Mouse (Mus musculus) mouse embryonic stem cell (cell line): ENCODE measurements around the gene Sema5a.

Experiments used
- in situ Hi-C, 2 experiments: fragments of 300-500 bp; cut with MboI; formaldehyde crosslinking; loops; 1 replicate in 1 of 2; 3 replicates in 1 of 2; pipeline ENCODE4 v1.14.3; 2019 to 2020; ENCODE audit warnings: low sequenced_read_pairs in 2 of 2, low pct_unique_long_range_greater_than_20kb in 1 of 2, mixed read lengths in 1 of 2; ENCODE audit not compliant: unreplicated experiment in 1 of 2

Gene Sema5a

DNA sequence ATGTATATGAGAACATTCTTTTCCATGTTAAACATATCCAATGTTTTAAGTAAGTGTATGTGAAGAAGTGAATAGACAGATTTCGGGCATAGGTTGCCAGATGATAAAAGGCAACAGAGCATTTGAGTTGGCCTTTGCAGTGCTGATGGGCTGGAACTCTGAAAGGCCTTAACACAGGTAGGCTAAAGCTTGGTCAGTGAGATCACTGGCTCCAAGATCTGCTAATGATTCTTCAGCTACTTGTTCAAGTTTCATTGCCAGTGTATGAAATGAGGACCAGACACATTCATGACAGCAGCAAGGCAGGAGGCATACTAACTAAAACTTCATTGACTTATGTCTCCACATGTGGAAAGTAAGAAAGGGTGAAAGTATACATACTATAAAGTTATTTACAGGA lies 154.1 kb downstream of the Sema5a start:
- in situ Hi-C loops = no loop called here

DNA sequence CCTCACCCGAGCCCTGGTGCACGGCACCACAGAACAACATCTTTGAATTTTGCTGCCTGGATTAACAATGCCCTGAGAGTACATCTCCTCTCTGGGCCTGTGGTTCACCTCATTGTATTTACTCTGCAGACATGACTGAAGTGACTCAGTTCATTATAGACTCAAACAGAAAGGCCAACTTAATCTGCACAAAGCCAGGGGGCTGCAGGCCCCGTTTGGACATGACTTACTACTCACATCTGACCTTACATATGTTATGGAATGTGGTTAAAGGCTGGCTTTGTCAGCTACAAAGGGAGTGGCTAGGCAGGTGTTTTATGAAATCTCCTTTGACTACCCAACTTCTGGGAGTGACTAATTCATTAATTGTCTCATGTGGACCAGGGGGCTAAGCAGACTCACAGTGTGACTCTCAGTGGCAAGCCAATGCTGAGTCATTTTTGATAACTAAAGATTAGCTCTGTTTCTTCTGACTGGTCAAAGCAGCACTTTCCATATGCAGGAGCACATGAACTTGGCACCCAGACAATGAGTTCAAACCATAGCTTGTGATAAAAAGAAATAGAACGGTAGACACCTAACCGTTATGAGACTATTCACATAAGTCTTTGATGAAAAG lies 157.4 kb downstream of the Sema5a start:
- in situ Hi-C loops = no loop called here

DNA sequence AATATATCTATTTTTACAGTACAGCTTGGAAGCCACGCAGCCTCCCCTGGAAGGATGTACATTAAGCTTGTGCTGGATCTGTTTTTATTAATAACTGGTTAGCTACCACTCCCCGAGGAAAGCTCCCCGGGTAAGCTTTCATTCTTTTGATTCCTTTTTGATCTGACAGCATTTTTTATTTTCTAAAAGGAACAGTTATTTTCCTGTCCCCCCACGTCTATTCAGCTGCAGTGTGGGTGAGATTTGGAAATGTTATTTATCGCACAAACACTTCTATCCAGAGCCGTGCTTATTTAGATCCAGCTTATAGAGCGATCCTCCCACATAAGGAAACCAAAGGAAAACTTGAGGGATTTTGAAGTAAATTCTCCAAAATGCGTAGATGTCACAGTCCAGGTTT lies 158.7 kb downstream of the Sema5a start:
- in situ Hi-C loops = no loop called here

DNA sequence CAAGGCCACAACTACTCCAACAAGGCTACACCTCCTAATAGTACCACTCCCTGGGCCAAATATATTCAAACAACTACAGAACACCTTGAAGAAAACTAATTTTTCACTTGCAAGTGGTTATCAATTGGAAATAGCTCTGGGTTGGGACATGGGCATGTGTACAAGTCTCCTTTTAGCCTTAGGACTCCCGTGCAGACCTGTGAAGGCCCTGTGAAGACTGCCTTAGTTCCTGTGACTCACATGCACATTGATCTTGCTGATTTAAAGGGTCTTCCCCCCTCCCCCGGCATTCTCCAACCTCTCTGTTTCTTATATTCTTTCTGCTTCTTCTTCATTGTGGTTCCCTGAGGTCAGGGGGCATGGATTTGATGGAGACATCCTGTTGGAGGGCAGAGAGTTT lies 161.8 kb downstream of the Sema5a start:
- in situ Hi-C loops = no loop called here

- in situ Hi-C loops = no loop called here
Measured at GRCm38 (mm10) chr15:32407766-32408165, 163.2 kb downstream of the Sema5a start.

GRCm38 (mm10) chr15:32416291-32416690 lies 171.7 kb downstream of the Sema5a start:
- in situ Hi-C loops = no loop called here

DNA sequence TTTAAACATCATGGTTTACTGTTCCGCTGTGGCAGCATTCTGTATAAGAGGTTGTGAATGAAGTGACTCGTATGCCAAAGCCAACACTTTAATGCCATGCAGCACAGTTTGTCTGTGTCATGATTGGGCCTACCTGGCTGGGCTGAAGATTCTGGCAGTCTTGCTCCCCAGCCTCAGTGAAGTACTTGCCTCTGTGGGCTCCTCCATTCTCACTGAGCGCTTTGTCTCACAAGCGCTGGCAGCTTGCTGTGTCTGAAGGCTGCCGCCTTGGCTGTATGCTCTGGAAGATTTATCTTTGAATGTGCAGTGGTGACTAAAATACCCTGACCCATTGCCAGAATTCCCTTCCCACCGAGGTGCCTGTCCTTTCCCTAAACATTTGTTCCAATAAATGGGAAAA lies 178.0 kb downstream of the Sema5a start:
- in situ Hi-C loops = no loop called here

DNA sequence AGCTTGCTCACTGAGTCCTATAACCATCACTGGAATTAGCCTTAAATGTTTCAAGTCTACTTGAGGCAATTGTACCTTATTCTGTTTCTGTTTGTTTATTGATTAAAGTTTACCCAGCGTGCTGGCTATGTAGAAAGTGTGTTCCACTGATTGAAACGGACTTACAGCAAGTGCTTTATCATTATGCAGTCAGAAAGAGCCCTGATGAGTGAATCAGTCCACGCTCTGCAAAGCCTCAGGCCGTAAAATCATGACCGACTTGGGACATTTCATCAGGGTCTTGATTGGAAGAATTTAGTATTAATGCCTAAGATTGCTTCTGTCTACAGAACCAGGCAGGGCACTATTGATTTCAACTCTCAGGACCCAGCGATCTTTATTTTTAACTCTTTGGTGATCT lies 178.5 kb downstream of the Sema5a start:
- in situ Hi-C loops = no loop called here

- in situ Hi-C loops = no loop called here
Measured at GRCm38 (mm10) chr15:32427188-32427924, 182.7 kb downstream of the Sema5a start.

DNA sequence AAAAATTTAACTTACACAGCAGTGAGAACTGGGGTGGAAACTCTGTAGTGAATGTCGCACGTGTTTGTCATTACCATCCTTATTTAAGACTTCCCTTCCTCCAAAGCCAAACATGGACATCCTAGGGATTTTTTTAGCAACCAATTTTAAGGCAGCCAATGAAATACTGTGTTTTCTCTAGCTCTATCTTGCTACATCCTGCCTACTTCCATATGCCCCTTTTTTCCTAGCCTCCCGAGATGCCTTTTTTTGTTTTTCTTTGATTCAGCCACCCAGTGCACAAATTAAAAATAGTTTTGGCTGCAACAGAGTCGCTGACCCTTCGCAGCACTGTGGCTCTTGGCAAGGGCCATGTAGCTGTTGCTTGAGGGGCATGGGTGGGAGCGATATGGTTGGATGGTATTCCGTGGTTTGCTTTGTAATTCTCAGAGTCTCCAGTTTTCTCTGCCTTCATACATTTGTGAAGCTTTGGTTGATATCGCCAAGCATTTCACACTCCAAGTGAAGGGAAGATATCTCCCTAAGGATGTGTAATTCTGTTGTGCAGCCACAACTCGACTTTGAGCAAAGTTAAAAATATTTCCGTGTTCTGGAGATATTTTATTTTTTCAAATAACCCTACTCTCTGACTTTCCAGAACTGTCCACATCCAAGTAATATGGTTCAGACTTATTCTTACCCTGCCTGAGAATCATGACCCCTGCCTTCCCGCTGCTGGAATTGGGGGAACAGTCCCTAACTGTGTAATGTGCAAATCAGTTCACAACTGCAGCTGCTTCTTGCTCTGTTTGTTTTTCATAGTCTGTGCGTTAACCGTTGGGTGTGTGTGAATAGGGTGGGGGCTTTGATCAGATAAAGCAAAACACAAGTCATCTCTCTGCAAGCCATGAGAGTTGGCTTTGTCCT lies 188.6 kb downstream of the Sema5a start:
- in situ Hi-C loops = loop anchor here in 1 of 2 experiments (10.0 kb wide), 1 partner anchor 188 kb away; the partner anchor contains the start of gene Sema5a

- in situ Hi-C loops = loop anchor here in 1 of 2 experiments (10.0 kb wide), 1 partner anchor 189 kb away; the partner anchor contains the start of gene Sema5a
Measured at GRCm38 (mm10) chr15:32433833-32434155, 189.2 kb downstream of the Sema5a start.

- in situ Hi-C loops = loop anchor here in 1 of 2 experiments (10.0 kb wide), 1 partner anchor 189 kb away; the partner anchor contains the start of gene Sema5a
Measured at GRCm38 (mm10) chr15:32434274-32434673, 189.7 kb downstream of the Sema5a start.

DNA sequence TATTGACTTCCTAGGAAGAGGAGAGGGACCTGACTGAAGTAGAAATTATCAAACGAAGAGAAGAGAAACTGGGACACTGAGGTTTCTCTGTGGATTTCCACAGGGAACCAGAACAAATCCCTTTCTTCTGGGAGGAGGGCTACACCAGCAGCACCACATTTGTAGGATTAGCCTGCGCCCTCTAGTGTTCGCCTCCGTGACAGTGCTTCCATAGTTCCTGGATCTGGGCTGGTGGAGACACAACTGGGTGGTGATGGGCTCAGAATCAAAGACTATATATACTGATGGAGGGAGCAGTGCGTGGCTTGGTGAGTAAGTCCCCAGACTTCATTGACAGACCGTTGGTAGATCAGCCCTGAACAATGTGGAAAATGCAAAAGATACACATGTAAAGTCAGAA lies 193.0 kb downstream of the Sema5a start:
- in situ Hi-C loops = loop anchor here in 1 of 2 experiments (10.0 kb wide), 1 partner anchor 193 kb away; the partner anchor contains the start of gene Sema5a

- in situ Hi-C loops = no loop called here
Measured at GRCm38 (mm10) chr15:32442745-32443144, 198.1 kb downstream of the Sema5a start.

DNA sequence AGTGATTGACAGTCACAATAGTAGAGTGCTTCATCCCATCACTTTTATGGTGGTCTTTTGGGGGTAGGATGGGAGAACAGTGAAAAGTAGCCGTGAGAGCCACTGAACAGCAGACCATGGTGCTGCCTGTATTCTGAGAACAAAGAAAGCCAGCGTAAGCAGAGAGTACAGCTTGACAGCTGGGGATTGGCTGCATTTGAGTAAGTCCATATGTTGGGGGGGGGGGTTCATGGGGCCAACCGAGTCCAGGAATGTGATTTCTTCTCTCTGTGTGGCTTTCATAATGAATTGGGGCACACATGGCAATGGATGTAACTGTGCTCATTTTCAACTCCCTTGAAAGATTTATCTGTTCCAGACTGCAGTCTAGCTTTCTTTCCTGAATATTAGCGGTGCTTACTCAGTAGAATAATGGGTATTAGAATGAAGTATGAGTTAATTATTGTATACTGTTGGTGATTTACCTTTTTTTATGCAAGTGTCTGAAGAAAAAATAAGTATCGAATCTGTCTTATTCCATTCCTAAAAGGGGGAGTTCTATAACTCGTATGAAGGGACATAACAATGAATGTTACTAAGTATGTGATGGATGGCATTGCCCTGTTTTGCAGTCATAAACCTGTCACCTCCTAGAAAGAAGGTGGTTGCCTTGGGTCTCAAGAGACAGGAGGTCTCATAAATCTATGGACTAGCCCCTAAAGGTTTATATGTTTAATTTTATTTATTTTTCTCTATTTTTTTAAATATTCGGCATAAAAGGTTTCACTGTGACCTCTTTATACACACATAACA lies 203.1 kb downstream of the Sema5a start:
- in situ Hi-C loops = no loop called here

DNA sequence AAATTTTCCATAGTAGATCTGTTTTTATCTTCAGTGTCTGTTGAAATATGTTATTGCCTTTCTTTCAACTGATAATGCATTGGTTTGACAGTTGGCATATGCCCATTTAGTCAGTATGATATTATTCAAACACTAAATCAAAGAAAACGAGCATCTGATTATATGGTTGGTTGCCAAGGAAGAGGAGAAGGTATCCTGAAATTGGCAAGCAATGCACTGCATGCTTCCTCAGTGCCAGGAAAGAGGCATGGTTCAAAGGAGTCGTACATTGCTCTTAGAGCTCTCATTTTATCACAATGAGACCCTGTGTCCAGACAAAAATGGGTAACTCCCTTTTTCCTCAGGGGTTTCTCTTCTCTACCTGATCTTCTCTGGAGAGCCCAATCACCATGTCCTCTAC lies 214.4 kb downstream of the Sema5a start:
- in situ Hi-C loops = no loop called here

DNA sequence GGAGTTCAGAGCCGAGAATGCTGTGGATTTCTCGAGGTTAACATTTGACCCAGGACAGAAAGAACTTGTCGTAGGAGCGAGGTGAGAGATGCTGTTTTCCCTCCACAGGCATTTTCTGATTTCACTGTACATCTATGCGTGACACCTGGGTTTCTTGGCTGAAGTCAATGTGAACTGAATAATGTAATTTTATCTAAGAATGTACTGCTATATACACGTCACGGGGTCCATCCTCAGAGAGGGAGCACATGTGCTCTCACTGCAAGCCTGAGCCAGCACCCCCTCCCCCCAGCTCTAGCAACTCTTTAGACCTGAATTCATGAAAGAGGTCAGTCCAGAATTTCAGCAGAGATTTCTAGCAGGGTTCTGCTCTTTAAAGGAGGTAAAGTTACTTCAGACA lies 215.6 kb downstream of the Sema5a start:
- in situ Hi-C loops = no loop called here

DNA sequence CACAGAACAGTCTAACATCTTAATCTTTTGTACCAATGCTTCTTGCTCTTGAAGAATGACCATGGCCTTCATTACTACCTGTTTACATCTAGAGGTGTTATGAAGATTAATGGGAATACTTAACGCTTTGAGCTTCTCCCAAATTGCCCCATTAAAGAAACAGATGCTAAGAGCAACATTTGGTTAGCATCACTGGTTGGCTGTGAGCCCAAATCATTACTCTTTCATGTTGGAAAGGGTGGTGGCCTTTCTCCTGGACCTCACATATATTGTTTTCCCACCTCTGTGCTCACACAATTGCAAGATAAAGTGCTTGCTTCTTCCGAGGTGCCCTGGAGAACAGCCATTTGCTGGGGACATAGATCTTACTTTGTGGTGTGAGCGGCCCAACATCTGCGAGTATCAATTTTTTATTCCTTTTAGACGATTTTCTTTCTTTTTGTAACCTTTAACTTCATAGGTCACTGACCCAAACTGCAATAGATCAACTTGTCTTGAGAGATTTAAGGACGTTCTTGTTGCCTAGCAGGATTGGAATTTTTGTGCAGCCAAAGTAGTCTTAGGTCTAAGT lies 227.0 kb downstream of the Sema5a start:
- in situ Hi-C loops = no loop called here
